In genomic region chr6:20840149-20840548, GRCm38 (mm10) we compare ENCODE assay signal across 13 mouse cellular contexts.
DNase-seq lines count a peak whose midpoint lies in the region; ATAC-seq lines count a peak whose summit lies in the region.
"Had no signal": no experiment of that assay in that cellular context is flagged by ENCODE, and none has a peak within 500 bp of the region (broad histone marks: within the 10 kb centered on the region; RNA-seq: fewer than 3 reads in every experiment).

No protein-coding gene starts in this region.

- H3K9ac ChIP-seq in hindbrain, embryonic 14.5 days = no peak overlapping the region
- no peak overlapping the region for H3K9ac ChIP-seq in hindbrain, embryonic 13.5 days
- H3K9ac ChIP-seq in midbrain, embryonic 13.5 days (replicated peaks) = no peak overlapping the region
- no peak overlapping the region for H3K9ac ChIP-seq in midbrain, embryonic 16.5 days (ENCODE audit: low read depth, low read length)
- H3K9ac ChIP-seq: limb, embryonic 15.5 days had no signal

- H3K27ac ChIP-seq in hindbrain, embryonic 14.5 days = no peak overlapping the region
- no peak overlapping the region for H3K27ac ChIP-seq in hindbrain, embryonic 13.5 days
- H3K27ac ChIP-seq in midbrain, embryonic 13.5 days = no peak overlapping the region
- H3K27ac ChIP-seq in midbrain, embryonic 16.5 days (ENCODE audit: low read length) = no peak overlapping the region
- H3K27ac ChIP-seq: limb, embryonic 15.5 days had no signal

- no peaks in the 10 kb centered on the region for H3K4me1 ChIP-seq in hindbrain, embryonic 14.5 days (replicated peaks; ENCODE audit: control insufficient read depth, insufficient read depth, low read length)
- H3K4me1 ChIP-seq in hindbrain, embryonic 13.5 days (replicated peaks) = no peaks in the 10 kb centered on the region
- no peaks in the 10 kb centered on the region for H3K4me1 ChIP-seq in midbrain, embryonic 13.5 days (replicated peaks)
- no peaks in the 10 kb centered on the region for H3K4me1 ChIP-seq in midbrain, embryonic 16.5 days (ENCODE audit: control insufficient read depth, insufficient read depth, low read length)
- H3K4me1 ChIP-seq: limb, embryonic 15.5 days had no signal

- H3K27me3 ChIP-seq in hindbrain, embryonic 14.5 days (ENCODE audit: control insufficient read depth, insufficient read depth, low read length) = no peaks in the 10 kb centered on the region
- H3K27me3 ChIP-seq in hindbrain, embryonic 13.5 days = no peaks in the 10 kb centered on the region
- H3K27me3 ChIP-seq in midbrain, embryonic 13.5 days = no peaks in the 10 kb centered on the region
- H3K27me3 ChIP-seq in midbrain, embryonic 16.5 days (ENCODE audit: control insufficient read depth, insufficient read depth, low read depth, low read length) = no peaks in the 10 kb centered on the region
- H3K27me3 ChIP-seq: limb, embryonic 15.5 days had no signal

- 48% methylated on average over 3 of the region's 3 CpGs for WGBS in hindbrain, embryonic 14.5 days
- WGBS in hindbrain, embryonic 13.5 days = 56% methylated on average over 3 of the region's 3 CpGs
- 53% methylated on average over 3 of the region's 3 CpGs for WGBS in midbrain, embryonic 13.5 days
- WGBS in midbrain, embryonic 16.5 days = 57% methylated on average over 3 of the region's 3 CpGs

- no peak overlapping the region for H3K4me3 ChIP-seq in hindbrain, embryonic 14.5 days (replicated peaks; ENCODE audit: low read length)
- no peak overlapping the region for H3K4me3 ChIP-seq in hindbrain, embryonic 13.5 days
- H3K4me3 ChIP-seq in midbrain, embryonic 13.5 days (replicated peaks) = no peak overlapping the region
- no peak overlapping the region for H3K4me3 ChIP-seq in midbrain, embryonic 16.5 days (ENCODE audit: low read depth, low read length)
- H3K4me3 ChIP-seq: limb, embryonic 15.5 days; myocyte had no signal

- H3K4me2 ChIP-seq in hindbrain, embryonic 14.5 days (replicated peaks) = no peak overlapping the region
- H3K4me2 ChIP-seq in hindbrain, embryonic 13.5 days = no peak overlapping the region
- no peak overlapping the region for H3K4me2 ChIP-seq in midbrain, embryonic 13.5 days (replicated peaks)
- no peak overlapping the region for H3K4me2 ChIP-seq in midbrain, embryonic 16.5 days (ENCODE audit: low read length)
- H3K4me2 ChIP-seq: limb, embryonic 15.5 days had no signal

- peak; percentile 40 for DNase-seq in hindbrain, embryonic 14.5 days (ENCODE audit: low spot score)
- peak; percentile 1 for DNase-seq in c-Kit-positive CD71-negative TER-119-negative erythroid progenitor cells, embryonic 14.5 days (ENCODE audit: low read depth)
- DNase-seq in telencephalon, adult 2 months (ENCODE audit: low read depth, low spot score) = peak; percentile 9
- no peak for DNase-seq in adrenal gland, adult 8-10 months
- DNase-seq: kidney, postnatal 4 days; lung, postnatal 36 days; thymus, postnatal 25 days had no signal

- no peaks in the 10 kb centered on the region for H3K9me3 ChIP-seq in hindbrain, embryonic 14.5 days (ENCODE audit: control insufficient read depth, low read length)
- no peaks in the 10 kb centered on the region for H3K9me3 ChIP-seq in hindbrain, embryonic 13.5 days
- no peaks in the 10 kb centered on the region for H3K9me3 ChIP-seq in midbrain, embryonic 13.5 days
- H3K9me3 ChIP-seq in midbrain, embryonic 16.5 days (replicated peaks; ENCODE audit: control insufficient read depth, low read length, poor library complexity, severe bottlenecking) = no peaks in the 10 kb centered on the region
- H3K9me3 ChIP-seq: limb, embryonic 15.5 days had no signal

- ATAC-seq in hindbrain, embryonic 14.5 days (ENCODE audit: low FRiP score) = no peak
- ATAC-seq in hindbrain, embryonic 13.5 days (ENCODE audit: low FRiP score) = no peak
- 0 out of 2 replicates have a peak, but pooled peaks have one; percentile 20 for ATAC-seq in midbrain, embryonic 13.5 days
- ATAC-seq in midbrain, embryonic 16.5 days = no peak
- ATAC-seq: activated CD4-positive, CD25-positive, alpha-beta regulatory T cell, adult 4 months had no signal

- H3K36me3 ChIP-seq in hindbrain, embryonic 14.5 days (replicated peaks; ENCODE audit: control insufficient read depth, insufficient read depth) = no peaks in the 10 kb centered on the region
- no peaks in the 10 kb centered on the region for H3K36me3 ChIP-seq in hindbrain, embryonic 13.5 days
- no peaks in the 10 kb centered on the region for H3K36me3 ChIP-seq in midbrain, embryonic 13.5 days
- H3K36me3 ChIP-seq in midbrain, embryonic 16.5 days (ENCODE audit: control insufficient read depth, insufficient read depth, low read length) = no peaks in the 10 kb centered on the region
- H3K36me3 ChIP-seq: limb, embryonic 15.5 days had no signal
